In genomic region chr11:63678382-63678905, GRCm38 (mm10) we compare ENCODE assay signal across 18 mouse cellular contexts.
DNase-seq lines count a peak whose midpoint lies in the region; ATAC-seq and TF ChIP-seq lines count a peak whose summit lies in the region.
"Had no signal": no experiment of that assay in that cellular context is flagged by ENCODE, and none has a peak within 500 bp of the region (broad histone marks: within the 10 kb centered on the region; RNA-seq: fewer than 3 reads in every experiment).

No protein-coding gene starts in this region.

- peaks cover 11% of the 10 kb centered on the region for H3K27me3 ChIP-seq in midbrain, embryonic 10.5 days (ENCODE audit: low read depth, poor library complexity, severe bottlenecking)
- no peaks in the 10 kb centered on the region for H3K27me3 ChIP-seq in midbrain, postnatal 0 days (ENCODE audit: insufficient read depth, low read length)
- H3K27me3 ChIP-seq in forebrain, embryonic 12.5 days = peaks cover 8% of the 10 kb centered on the region; the same call in 1 of the 2 replicates
- no peaks in the 10 kb centered on the region for H3K27me3 ChIP-seq in hindbrain, postnatal 0 days (ENCODE audit: insufficient read depth, low read length)
- H3K27me3 ChIP-seq: kidney, embryonic 15.5 days; neural tube, embryonic 12.5 days; stomach, embryonic 15.5 days had no signal

- peak overlapping the region; percentile 71 for H3K27ac ChIP-seq in midbrain, embryonic 10.5 days (replicated peaks)
- no peak overlapping the region for H3K27ac ChIP-seq in midbrain, postnatal 0 days (ENCODE audit: low read depth, low read length)
- H3K27ac ChIP-seq in forebrain, embryonic 12.5 days = 0 out of 2 replicates have a peak overlapping the region, but pooled peaks have one; percentile 3
- no peak overlapping the region for H3K27ac ChIP-seq in hindbrain, postnatal 0 days
- H3K27ac ChIP-seq: heart, adult 2 months; kidney, embryonic 15.5 days; left cerebral cortex, adult 2 months; limb, embryonic 12.5 days; liver, embryonic 14.5 days; neural tube, embryonic 12.5 days; stomach, embryonic 15.5 days had no signal

- no peak overlapping the region for H3K4me3 ChIP-seq in midbrain, embryonic 10.5 days
- no peak overlapping the region for H3K4me3 ChIP-seq in midbrain, postnatal 0 days (ENCODE audit: low read depth, low read length)
- no peak overlapping the region for H3K4me3 ChIP-seq in forebrain, embryonic 12.5 days (replicated peaks)
- no peak overlapping the region for H3K4me3 ChIP-seq in hindbrain, postnatal 0 days (ENCODE audit: low read length)
- H3K4me3 ChIP-seq: heart, adult 2 months; kidney, embryonic 15.5 days; left cerebral cortex, adult 2 months; limb, embryonic 12.5 days; neural tube, embryonic 12.5 days; stomach, embryonic 15.5 days had no signal

- no peak for TF ChIP-seq CTCF in midbrain, postnatal 0 days (IDR thresholded peaks at IDR 0.05)
- no peak for TF ChIP-seq CTCF in hindbrain, postnatal 0 days (IDR thresholded peaks at IDR 0.05; ENCODE audit: low read depth)

- WGBS in midbrain, embryonic 10.5 days = 75% methylated on average over 17 of the region's 17 CpGs
- 39% methylated on average over 17 of the region's 17 CpGs for WGBS in midbrain, postnatal 0 days
- 32% methylated on average over 17 of the region's 17 CpGs for WGBS in forebrain, embryonic 12.5 days
- WGBS in hindbrain, postnatal 0 days = 37% methylated on average over 17 of the region's 17 CpGs

- peak; percentile 18 for DNase-seq in midbrain, embryonic 10.5 days (ENCODE audit: low spot score)
- DNase-seq in midbrain, postnatal 0 days (ENCODE audit: low spot score) = no peak
- no peak for DNase-seq in hindbrain, postnatal 0 days (ENCODE audit: low spot score)
- peak; percentile 58 for DNase-seq in retina, postnatal 1 day
- DNase-seq in lung, postnatal 10 days = no peak
- DNase-seq in gastrocnemius, postnatal 25 days = no peak
- DNase-seq: cerebellum, adult 2 months; heart, adult 2 months; heart, postnatal 14 days; lung, postnatal 14 days; thymus, postnatal 36 days had no signal

- peaks cover 27% of the 10 kb centered on the region for H3K4me1 ChIP-seq in midbrain, embryonic 10.5 days
- H3K4me1 ChIP-seq in midbrain, postnatal 0 days (ENCODE audit: insufficient read depth, low read length) = no peaks in the 10 kb centered on the region
- peaks cover 17% of the 10 kb centered on the region for H3K4me1 ChIP-seq in forebrain, embryonic 12.5 days
- H3K4me1 ChIP-seq in hindbrain, postnatal 0 days (ENCODE audit: insufficient read depth, low read length) = no peaks in the 10 kb centered on the region
- H3K4me1 ChIP-seq: kidney, embryonic 15.5 days; stomach, embryonic 15.5 days had no signal

- H3K9me3 ChIP-seq in midbrain, embryonic 10.5 days (replicated peaks) = no peaks in the 10 kb centered on the region
- no peaks in the 10 kb centered on the region for H3K9me3 ChIP-seq in midbrain, postnatal 0 days (ENCODE audit: low read length)
- no peaks in the 10 kb centered on the region for H3K9me3 ChIP-seq in forebrain, embryonic 12.5 days
- no peaks in the 10 kb centered on the region for H3K9me3 ChIP-seq in hindbrain, postnatal 0 days (ENCODE audit: low read length)
- H3K9me3 ChIP-seq: kidney, embryonic 15.5 days; neural tube, embryonic 12.5 days; stomach, embryonic 15.5 days had no signal

- H3K9ac ChIP-seq in midbrain, postnatal 0 days (replicated peaks; ENCODE audit: low read length, poor library complexity, severe bottlenecking) = no peak overlapping the region
- H3K9ac ChIP-seq in forebrain, embryonic 12.5 days = no peak overlapping the region
- H3K9ac ChIP-seq in hindbrain, postnatal 0 days (replicated peaks; ENCODE audit: low read length) = no peak overlapping the region
- H3K9ac ChIP-seq: kidney, embryonic 15.5 days; limb, embryonic 12.5 days; liver, embryonic 14.5 days; neural tube, embryonic 12.5 days; stomach, embryonic 15.5 days had no signal

- no peak for ATAC-seq in midbrain, postnatal 0 days (ENCODE audit: low FRiP score)
- peak; percentile 20; the same call in 1 of the 2 replicates for ATAC-seq in forebrain, embryonic 12.5 days (ENCODE audit: low FRiP score)
- peak; percentile 47; the same call in 1 of the 2 replicates for ATAC-seq in hindbrain, postnatal 0 days

- no peak overlapping the region for H3K4me2 ChIP-seq in midbrain, postnatal 0 days (ENCODE audit: low read depth, low read length, poor library complexity, severe bottlenecking)
- H3K4me2 ChIP-seq in forebrain, embryonic 12.5 days = peak overlapping the region; percentile 29
- H3K4me2 ChIP-seq in hindbrain, postnatal 0 days (ENCODE audit: low read depth, low read length) = no peak overlapping the region
- H3K4me2 ChIP-seq: kidney, embryonic 15.5 days; limb, embryonic 12.5 days; neural tube, embryonic 12.5 days; stomach, embryonic 15.5 days had no signal

- no peaks in the 10 kb centered on the region for H3K36me3 ChIP-seq in midbrain, embryonic 10.5 days
- no peaks in the 10 kb centered on the region for H3K36me3 ChIP-seq in midbrain, postnatal 0 days (ENCODE audit: insufficient read depth, low read length)
- no peaks in the 10 kb centered on the region for H3K36me3 ChIP-seq in forebrain, embryonic 12.5 days (replicated peaks)
- H3K36me3 ChIP-seq in hindbrain, postnatal 0 days (ENCODE audit: insufficient read depth, low read length) = no peaks in the 10 kb centered on the region
- H3K36me3 ChIP-seq: kidney, embryonic 15.5 days; limb, embryonic 12.5 days; neural tube, embryonic 12.5 days; stomach, embryonic 15.5 days had no signal

Comparison
In these comparisons a context has a peak if more than half of its experiments do, and no peak if none do; other contexts are left out.
1. DNase-seq: peak in midbrain, embryonic 10.5 days (single experiment) and retina, postnatal 1 day (single experiment); none in midbrain, postnatal 0 days (single experiment), hindbrain, postnatal 0 days (single experiment), lung, postnatal 10 days (single experiment) and gastrocnemius, postnatal 25 days (single experiment).
2. H3K27ac ChIP-seq: peak in midbrain, embryonic 10.5 days (single experiment) and forebrain, embryonic 12.5 days (single experiment); none in midbrain, postnatal 0 days (single experiment) and hindbrain, postnatal 0 days (single experiment).